In genomic region chr13:23463381-23464223, GRCm38 (mm10) we compare ENCODE assay signal across 8 mouse cellular contexts. TPM values are rescaled to one million over a fixed set of nuclear protein-coding genes. Genes with fewer than 3 reads are reported as not detected.
DNase-seq lines count a peak whose midpoint lies in the region; ATAC-seq lines count a peak whose summit lies in the region.

No protein-coding gene starts in this region.

- 0 out of 2 replicates have a peak, but pooled peaks cover under 1% of the 10 kb centered on the region for H3K27me3 ChIP-seq in intestine, embryonic 16.5 days (replicated peaks; ENCODE audit: control insufficient read depth, insufficient read depth, low read length)

- peak overlapping the region; percentile 70 for H3K9ac ChIP-seq in intestine, embryonic 16.5 days (ENCODE audit: low read depth, low read length)

- H3K4me2 ChIP-seq in intestine, embryonic 16.5 days (ENCODE audit: low read depth, low read length): peak overlapping the region; percentile 88

- H3K36me3 ChIP-seq in intestine, embryonic 16.5 days (ENCODE audit: control insufficient read depth, insufficient read depth, low read length): no peaks in the 10 kb centered on the region

- no peaks in the 10 kb centered on the region for H3K9me3 ChIP-seq in intestine, embryonic 16.5 days (ENCODE audit: control insufficient read depth, low read length)

- H3K27ac ChIP-seq in intestine, embryonic 16.5 days (ENCODE audit: low read length): no peak overlapping the region

- DNase-seq in gastrocnemius, adult 18-20 months (ENCODE audit: low spot score): peak; percentile 65
- no peak for DNase-seq in gastrocnemius, postnatal 10 days
- DNase-seq in embryo, embryonic 11 days: peak; percentile 86
- DNase-seq in gastrocnemius, postnatal 36 days: peak; percentile 52 to 59
- peak; percentile 85 to 94 for DNase-seq in left cerebral cortex, postnatal 25 days (ENCODE audit: low spot score in 2 of 2)
- peak; percentile 88 for DNase-seq in mesoderm, embryonic 11.5 days (ENCODE audit: low read depth, low spot score)
- peak; percentile 73 for DNase-seq in spleen, adult 12 weeks (ENCODE audit: low spot score)

- ATAC-seq in intestine, embryonic 16.5 days: peak; percentile 66

- peak overlapping the region; percentile 64 for H3K4me3 ChIP-seq in intestine, embryonic 16.5 days (ENCODE audit: low read length)

- intact Hi-C loops in gastrocnemius, postnatal 36 days (cut with DNase I): loop anchor here (5.0 kb wide), 1 partner anchor 34 kb away; no protein-coding TSS in a partner anchor
- intact Hi-C loops in left cerebral cortex, postnatal 25 days (cut with DNase I): no loop called here

- WGBS in intestine, embryonic 16.5 days: under 1% methylated on average over 21 of the region's 21 CpGs

- H3K4me1 ChIP-seq in intestine, embryonic 16.5 days (ENCODE audit: control insufficient read depth, insufficient read depth, low read length): peaks cover 19% of the 10 kb centered on the region

RNA-seq across cellular contexts. Expression of gene Btn1a1, which starts 2.1 kb away (rescaled TPM):
- total RNA-seq in gastrocnemius, adult 18-20 months (2021): not detected
- total RNA-seq in gastrocnemius, postnatal 10 days (2021): not detected
- total RNA-seq in gastrocnemius, postnatal 36 days (2021): not detected
- polyA plus RNA-seq in intestine, embryonic 16.5 days (2015; fragmentation: Nextera tagmentation; extraction: Ambion mirVana): 0.07 and 0.11 TPM in 2 replicates
- total RNA-seq in left cerebral cortex, postnatal 25 days (2021): not detected

RNA-seq across cellular contexts. Expression of gene Btn2a2, which starts 25.1 kb away (rescaled TPM):
- total RNA-seq in gastrocnemius, adult 18-20 months (2021): not detected
- under 1 TPM in 1 of 2 experiments, not detected in 1; 0.11 TPM for total RNA-seq in gastrocnemius, postnatal 10 days (2021)
- not detected for total RNA-seq in gastrocnemius, postnatal 36 days (2021)
- 0.12 TPM in 2 replicates for polyA plus RNA-seq in intestine, embryonic 16.5 days (2015; fragmentation: Nextera tagmentation; extraction: Ambion mirVana)
- total RNA-seq in left cerebral cortex, postnatal 25 days (2021): 1 to 10 TPM; 1.1 to 1.3 TPM

RNA-seq across cellular contexts. Expression of gene Abt1, which starts 39.9 kb away (rescaled TPM):
- total RNA-seq in gastrocnemius, adult 18-20 months (2021): 1 to 10 TPM; 3.8 to 4.2 TPM
- total RNA-seq in gastrocnemius, postnatal 10 days (2021): 1 to 10 TPM; 4.8 to 5.3 TPM
- 1 to 10 TPM; 3.2 to 3.3 TPM for total RNA-seq in gastrocnemius, postnatal 36 days (2021)
- 10.2 and 11.2 TPM in 2 replicates for polyA plus RNA-seq in intestine, embryonic 16.5 days (2015; fragmentation: Nextera tagmentation; extraction: Ambion mirVana)
- 1 to 10 TPM; 8.3 to 8.9 TPM for total RNA-seq in left cerebral cortex, postnatal 25 days (2021)
